Mouse (Mus musculus) heart, adult 2 months (tissue): ENCODE measurements around the gene Fnip1. TPM values are rescaled to one million over a fixed set of nuclear protein-coding genes. Genes with fewer than 3 reads are reported as not detected.

Source experiments
- DNase-seq, 2 experiments: peaks; one replicate each; pipeline ENCODE4 v3.0.0; 2021
- H3K27ac ChIP-seq: fragments of 200-600 bp; 2 replicates; pipeline ENCODE4 v1.8.1; 2022
- H3K27me3 ChIP-seq: fragments of 200-500 bp; 2 replicates; pipeline ENCODE4 v1.6.1; 2012; ENCODE audit warnings: mild to moderate bottlenecking, low read length, inconsistent platforms, mixed read lengths; ENCODE audit not compliant: control insufficient read depth, insufficient read depth
- H3K36me3 ChIP-seq: fragments of 200-500 bp; 2 replicates; pipeline ENCODE4 v1.6.1; 2012; ENCODE audit warnings: low read length, inconsistent platforms; ENCODE audit not compliant: control insufficient read depth, insufficient read depth
- H3K4me1 ChIP-seq: fragments of 200-500 bp; 2 replicates; pipeline ENCODE4 v1.6.1; 2011; ENCODE audit warnings: low read length; ENCODE audit not compliant: control insufficient read depth, insufficient read depth
- H3K4me3 ChIP-seq: fragments of 200-600 bp; 2 replicates; pipeline ENCODE4 v1.8.1; 2022
- H3K79me2 ChIP-seq: fragments of 200-500 bp; replicated peaks from 2 replicates; pipeline ENCODE4 v1.6.1; 2012; ENCODE audit warnings: mild to moderate bottlenecking, inconsistent platforms, low read length, moderate library complexity, mixed read lengths; ENCODE audit not compliant: control insufficient read depth, insufficient read depth
- H3K9ac ChIP-seq: fragments of 200-500 bp; 2 replicates; pipeline ENCODE4 v1.6.1; 2012; ENCODE audit warnings: low read depth, mild to moderate bottlenecking, control low read depth, inconsistent platforms, low read length, mixed read lengths
- CTCF ChIP-seq: fragments of 200-600 bp; IDR thresholded peaks from 2 replicates; pipeline ENCODE4 v1.8.1; 2022; ENCODE audit warnings: antibody characterized with exemption, mild to moderate bottlenecking, moderate library complexity
- EP300 ChIP-seq: fragments of 200-500 bp; IDR thresholded peaks from 2 replicates; pipeline ENCODE4 v1.6.1; 2011; ENCODE audit warnings: low read depth, low read length, control low read depth; ENCODE audit not compliant: insufficient read depth
- POLR2A ChIP-seq: fragments of 200-500 bp; IDR thresholded peaks from 2 replicates; pipeline ENCODE4 v1.6.1; 2011; ENCODE audit warnings: mild to moderate bottlenecking, low read depth, low read length, control low read depth; ENCODE audit not compliant: insufficient read depth
- WGBS: fragments of 180-500 bp; shearing (Covaris S2); methylation state at CpG from one replicate; pipeline ENCODE4 v1.1.7; 2018; 5-methylcytosine and 5-hydroxymethylcytosine counted together
- intact Hi-C: fragments of 180-260 bp; cut with DNase I; formaldehyde crosslinking; loops from one replicate; pipeline ENCODE4 v1.15.1; 2025
- polyA plus RNA-seq: library from polyadenylated mRNA; depleted of rRNA; stranded (reverse); fragments of >200 nt; gene quantifications from 2 replicates; pipeline ENCODE4 v1.2.3, GENCODE M21; 2012
- total RNA-seq, 2 experiments: library from RNA; stranded (reverse); gene quantifications; 2 replicates each; pipeline ENCODE4 v1.2.3; 2021

Gene Fnip1
- total and polyA plus RNA-seq, 3 experiments, result 4.8 to 42.9 (median 30.4) TPM

- WGBS, result 86% methylated on average over 5 of the region's 5 CpGs
- Histone ChIP-seq H3K79me2 (no peaks in the 10 kb centered on the region), H3K36me3 (peaks cover 11% of the 10 kb centered on the region), H3K4me1 (no peaks in the 10 kb centered on the region; the same call in 1 of the 2 replicates), H3K27me3 (no peaks in the 10 kb centered on the region), H3K27ac (no peak overlapping the region), H3K9ac (no peak overlapping the region), H3K4me3 (no peak overlapping the region)
- DNase-seq, result no peak
- TF ChIP-seq CTCF (no peak), EP300 (no peak), POLR2A (no peak)
- intact Hi-C loops, result no loop called here
Measured at GRCm38 (mm10) chr11:54499838-54500237, 61.8 kb downstream of the Fnip1 start.

GRCm38 (mm10) chr11:54502546-54503245 lies 64.7 kb downstream of the Fnip1 start:
- peak in 1 of 2 experiments; percentile 17 for DNase-seq

GRCm38 (mm10) chr11:54513584-54513983 lies 75.6 kb downstream of the Fnip1 start:
- no peak overlapping the region for H3K27ac ChIP-seq
- peaks cover 2% of the 10 kb centered on the region; the same call in 1 of the 2 replicates for H3K36me3 ChIP-seq
- no peak overlapping the region for H3K9ac ChIP-seq
- H3K4me3 ChIP-seq, result no peak overlapping the region
- H3K79me2 ChIP-seq, result no peaks in the 10 kb centered on the region
- intact Hi-C loops, result no loop called here
- no peaks in the 10 kb centered on the region for H3K4me1 ChIP-seq
- no peaks in the 10 kb centered on the region for H3K27me3 ChIP-seq
- TF ChIP-seq EP300 (no peak), POLR2A (no peak), CTCF (no peak)
- no peak for DNase-seq

More at GRCm38 (mm10) chr11:54502546-54503245, 64.7 kb downstream of the Fnip1 start:
- no peak overlapping the region for H3K4me3 ChIP-seq
- WGBS, result 38% methylated on average over 4 of the region's 4 CpGs
- intact Hi-C loops, result no loop called here
- H3K4me1 ChIP-seq, result no peaks in the 10 kb centered on the region; the same call in 1 of the 2 replicates
- no peaks in the 10 kb centered on the region for H3K79me2 ChIP-seq
- no peak for TF ChIP-seq CTCF
- no peak for TF ChIP-seq POLR2A
- no peaks in the 10 kb centered on the region for H3K27me3 ChIP-seq
- no peak overlapping the region for H3K9ac ChIP-seq
- H3K27ac ChIP-seq, result no peak overlapping the region
- peaks cover 11% of the 10 kb centered on the region for H3K36me3 ChIP-seq

DNA sequence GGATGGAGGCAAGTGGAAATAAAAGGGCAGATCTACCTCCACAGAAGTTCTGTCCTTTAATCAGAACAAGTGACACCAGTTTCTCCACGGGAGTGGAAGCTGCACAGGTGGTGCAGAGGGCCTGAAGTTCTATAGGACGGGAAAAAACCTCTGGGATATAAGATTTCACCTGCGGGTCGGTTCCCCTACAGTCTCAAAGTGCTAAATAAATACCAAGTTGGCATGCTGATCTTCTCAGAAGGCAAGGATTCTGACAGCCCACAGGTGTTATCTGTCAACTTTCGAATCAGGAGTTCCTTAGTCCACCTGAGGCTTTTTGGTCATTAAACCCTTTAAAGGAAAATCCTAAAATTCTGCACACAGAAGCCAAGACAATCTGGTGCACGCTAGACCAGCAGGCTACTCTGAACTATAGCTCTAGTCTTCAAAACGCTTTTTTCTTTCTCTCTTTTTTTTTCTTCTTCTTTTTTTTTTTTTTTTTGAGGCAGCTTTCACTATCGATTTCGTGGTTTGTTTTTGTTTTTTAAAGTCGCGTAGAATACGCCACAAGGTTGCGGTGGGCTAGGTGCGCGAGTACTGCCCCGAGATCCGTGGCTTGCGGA lies 84.0 kb downstream of the Fnip1 start:
- TF ChIP-seq POLR2A (no peak), EP300 (no peak), CTCF (no peak)
- WGBS, result under 1% methylated on average over 18 of the region's 18 CpGs
- Histone ChIP-seq H3K79me2 (peaks cover 3% of the 10 kb centered on the region), H3K36me3 (peaks cover 2% of the 10 kb centered on the region; the same call in 1 of the 2 replicates), H3K27ac (peak overlapping the region; percentile 96), H3K27me3 (no peaks in the 10 kb centered on the region), H3K9ac (peak overlapping the region; percentile 89), H3K4me3 (peak overlapping the region; percentile 71), H3K4me1 (peaks cover 9% of the 10 kb centered on the region)
- DNase-seq, result peak; percentile 18 to 38
- intact Hi-C loops, result loop anchor here (2.0 to 10.0 kb wide), 3 partner anchors 85 to 427 kb away; partner anchors contain the start of gene Lyrm7

- peaks cover 9% of the 10 kb centered on the region for H3K4me1 ChIP-seq
- peak within 1 kb of the TSS; percentile 96 for H3K27ac ChIP-seq
- intact Hi-C loops, result loop anchor here (5.0 to 10.0 kb wide), 2 partner anchors 340 to 428 kb away; partner anchors contain the start of gene Lyrm7
- TF ChIP-seq POLR2A, result peak; percentile 95
- TF ChIP-seq EP300, result peak; percentile 89
- no peak for TF ChIP-seq CTCF
- H3K36me3 ChIP-seq, result peaks cover 2% of the 10 kb centered on the region; the same call in 1 of the 2 replicates
- H3K4me3 ChIP-seq, result peak within 1 kb of the TSS; percentile 71
- peak within 1 kb of the TSS; percentile 89 for H3K9ac ChIP-seq
- no peaks in the 10 kb centered on the region for H3K27me3 ChIP-seq
- WGBS, result under 1% methylated on average over 73 of the region's 73 CpGs
- peaks cover 3% of the 10 kb centered on the region for H3K79me2 ChIP-seq
- peak; percentile 99 for DNase-seq
Measured at GRCm38 (mm10) chr11:54522529-54523430, 84.8 kb downstream of the Fnip1 start, which contains the start of gene Rapgef6. Gene Rapgef6, plus strand, starts transcription at chr11:54522847.
